Mouse (Mus musculus) CH12.LX (cell line): ENCODE measurements around the gene Gabrb3.

Experiments
- CTCF ChIP-seq, 2 experiments: IDR thresholded peaks in 1 of 2; conservative IDR thresholded peaks in 1 of 2; 2 replicates each; pipeline ENCODE4 v1.5.1; 2011 to 2012; ENCODE audit warnings: low read depth in 2 of 2, low read length in 2 of 2, improper control_type of control experiment in 1 of 2, inconsistent platforms in 1 of 2, mild to moderate bottlenecking in 1 of 2, moderate library complexity in 1 of 2
- E2F4 ChIP-seq: IDR thresholded peaks from 2 replicates; pipeline ENCODE4 v1.6.1; 2011; ENCODE audit warnings: low read depth, low read length, improper control_type of control experiment; ENCODE audit not compliant: insufficient replicate concordance
- ETS1 ChIP-seq: conservative IDR thresholded peaks from 2 replicates; pipeline ENCODE4 v1.6.1; 2012; ENCODE audit warnings: low read depth, mild to moderate bottlenecking, inconsistent platforms, low read length, improper control_type of control experiment, moderate library complexity
- MAFK ChIP-seq: IDR thresholded peaks from 2 replicates; pipeline ENCODE4 v1.6.1; 2011; ENCODE audit warnings: low read length, improper control_type of control experiment; ENCODE audit not compliant: insufficient replicate concordance
- MXI1 ChIP-seq: IDR thresholded peaks from 2 replicates; pipeline ENCODE4 v1.6.1; 2011; ENCODE audit warnings: mild to moderate bottlenecking, low read depth, low read length, improper control_type of control experiment
- POLR2A ChIP-seq: IDR thresholded peaks from 2 replicates; pipeline ENCODE4 v1.6.1; 2011; ENCODE audit warnings: low read depth, mild to moderate bottlenecking, improper control_type of control experiment, low read length
- TCF12 ChIP-seq: IDR thresholded peaks from 2 replicates; pipeline ENCODE4 v1.6.1; 2014; ENCODE audit warnings: low read depth, mild to moderate bottlenecking, inconsistent platforms, low read length, improper control_type of control experiment
- UBTF ChIP-seq: IDR thresholded peaks from 2 replicates; pipeline ENCODE4 v1.6.1; 2012; ENCODE audit warnings: low read depth, mild to moderate bottlenecking, inconsistent platforms, low read length, improper control_type of control experiment, moderate library complexity
- ZKSCAN1 ChIP-seq: IDR thresholded peaks from 2 replicates; pipeline ENCODE4 v1.6.1; 2012; ENCODE audit warnings: low read depth, inconsistent platforms, low read length, improper control_type of control experiment, borderline replicate concordance

DNA sequence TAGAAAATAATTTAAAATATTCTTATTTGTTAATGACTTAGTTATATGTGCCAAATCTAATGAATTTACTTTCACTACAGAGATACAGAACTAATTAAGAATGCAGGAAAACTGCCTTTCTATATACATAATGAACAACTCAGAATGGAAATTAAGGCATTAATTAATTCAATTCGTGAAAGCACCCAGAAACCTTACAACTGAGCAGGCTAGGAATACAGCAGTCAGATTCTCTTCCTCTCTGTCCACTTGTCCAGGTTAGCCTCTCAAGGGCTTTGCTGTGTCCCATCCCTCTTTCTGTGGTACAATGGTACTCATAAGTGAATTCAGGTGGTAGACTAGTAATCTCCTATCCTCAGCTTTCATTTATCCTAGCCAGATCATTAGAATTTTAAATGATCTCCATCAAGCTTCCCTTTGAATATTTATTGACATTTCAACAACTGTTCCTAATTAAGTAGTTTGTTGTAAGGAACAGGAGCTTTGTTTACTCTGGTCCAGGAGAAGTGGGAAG lies 422.9 kb downstream of the Gabrb3 start:
- TF ChIP-seq POLR2A, result no peak
- TF ChIP-seq CTCF (conservative IDR thresholded peaks at IDR 0.05 in 1 of 2, IDR thresholded peaks at IDR 0.05 in 1 of 2; ENCODE audit: low read depth in 2 of 2, low read length in 2 of 2), result no peak
- TF ChIP-seq TCF12, result no peak
- no peak for TF ChIP-seq ETS1
- no peak for TF ChIP-seq E2F4
- TF ChIP-seq ZKSCAN1, result no peak
- no peak for TF ChIP-seq MXI1
- no peak for TF ChIP-seq MAFK
- no peak for TF ChIP-seq UBTF
